Mouse (Mus musculus): ENCODE data around the gene Pepd. TPM values are rescaled to one million over a fixed set of nuclear protein-coding genes. Genes with fewer than 3 reads are reported as not detected.
"Not testable (repeated sequence)": the region's sequence is repeated elsewhere in the genome, so short reads cannot be mapped to it uniquely, and the experiment has no call there.

Gene Pepd
- total RNA-seq, 1 experiment from 2014 or later = 23.5 TPM

DNA sequence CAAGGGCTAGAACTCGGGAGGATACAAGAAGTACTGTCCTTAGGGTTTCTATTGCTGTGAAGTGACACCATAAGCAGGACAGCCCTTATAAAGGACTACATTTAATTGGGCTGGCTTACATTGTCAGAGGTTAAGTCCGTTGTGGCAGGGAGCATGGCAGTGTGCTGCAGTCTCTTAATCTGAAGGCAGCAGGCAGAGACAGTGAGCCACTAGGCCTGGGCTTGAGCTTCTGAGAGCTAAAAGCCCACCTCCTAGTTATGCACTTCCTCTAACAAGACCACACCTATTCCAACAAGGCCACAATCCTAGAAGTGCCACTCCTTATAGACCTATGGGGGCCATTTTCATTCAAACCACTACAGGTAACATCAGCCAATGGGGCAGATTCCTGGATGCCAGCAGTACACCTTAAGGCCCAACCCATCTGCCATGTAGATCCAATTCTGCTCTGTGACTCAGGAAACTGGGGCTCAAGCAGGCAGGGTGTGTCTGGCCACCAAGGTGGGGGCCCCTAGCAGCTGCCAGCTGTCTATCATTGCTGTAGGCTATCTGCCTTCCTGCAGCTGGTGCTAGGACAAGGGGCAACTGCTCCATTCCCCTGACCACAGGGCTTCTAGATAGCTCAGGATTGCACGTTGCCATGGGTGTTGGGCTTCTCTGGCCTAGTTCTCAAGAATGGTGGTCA is 56.7 kb downstream of the Pepd start:
- no peak for ATAC-seq (replicated peaks in 1 of 2; ENCODE audit: insufficient read depth in 1 of 2, low FRiP score in 2 of 2, low TSS enrichment in 1 of 2, low read depth in 1 of 2, poor library complexity in 2 of 2, severe bottlenecking in 2 of 2)

DNA sequence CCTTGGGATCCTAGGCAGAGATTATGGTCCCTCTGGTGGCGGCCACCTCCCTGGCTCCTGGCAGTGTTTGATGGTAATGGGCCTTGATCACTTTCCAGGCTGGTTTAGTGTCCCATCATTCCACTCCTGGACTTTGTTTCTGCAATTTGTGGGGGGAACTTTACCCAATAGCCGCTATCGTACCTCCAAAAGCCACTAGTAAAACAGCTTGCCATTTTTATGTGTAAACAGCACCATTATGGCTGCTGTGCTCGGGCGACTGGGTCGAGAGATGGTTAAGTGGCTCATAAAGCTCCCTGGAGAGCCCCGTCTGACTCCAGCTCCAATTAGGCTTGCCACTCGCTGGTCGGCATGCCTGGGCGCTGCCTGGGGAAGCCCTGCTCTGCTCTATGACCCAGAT is 59.6 kb downstream of the Pepd start:
- ATAC-seq (replicated peaks in 1 of 2; ENCODE audit: insufficient read depth in 1 of 2, low FRiP score in 2 of 2, low TSS enrichment in 1 of 2, low read depth in 1 of 2, poor library complexity in 2 of 2, severe bottlenecking in 2 of 2) = no peak

DNA sequence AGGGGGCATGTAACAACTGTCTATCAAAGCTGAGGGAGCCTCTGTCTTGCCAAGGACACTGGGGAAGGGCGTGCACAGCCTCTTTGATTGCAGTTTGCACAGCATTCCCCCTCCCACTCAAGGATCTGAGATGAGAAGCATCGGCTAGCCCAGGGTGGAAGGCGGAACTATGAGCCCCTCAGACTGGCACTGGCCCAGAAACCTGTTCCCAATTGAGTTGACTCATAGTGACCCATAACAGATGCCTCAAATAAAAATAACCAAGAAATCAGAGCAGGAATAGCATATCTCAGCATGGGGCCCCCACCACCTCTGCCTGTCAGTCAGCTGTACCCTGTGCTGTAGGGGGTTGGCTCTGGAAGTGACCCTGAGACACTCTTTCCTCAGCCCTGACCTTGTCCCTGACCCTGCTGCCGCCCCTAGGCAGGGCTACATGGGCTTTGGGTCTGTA is 60.8 kb downstream of the Pepd start:
- no peak for ATAC-seq (replicated peaks in 1 of 2; ENCODE audit: insufficient read depth in 1 of 2, low FRiP score in 2 of 2, low TSS enrichment in 1 of 2, low read depth in 1 of 2, poor library complexity in 2 of 2, severe bottlenecking in 2 of 2)

DNA sequence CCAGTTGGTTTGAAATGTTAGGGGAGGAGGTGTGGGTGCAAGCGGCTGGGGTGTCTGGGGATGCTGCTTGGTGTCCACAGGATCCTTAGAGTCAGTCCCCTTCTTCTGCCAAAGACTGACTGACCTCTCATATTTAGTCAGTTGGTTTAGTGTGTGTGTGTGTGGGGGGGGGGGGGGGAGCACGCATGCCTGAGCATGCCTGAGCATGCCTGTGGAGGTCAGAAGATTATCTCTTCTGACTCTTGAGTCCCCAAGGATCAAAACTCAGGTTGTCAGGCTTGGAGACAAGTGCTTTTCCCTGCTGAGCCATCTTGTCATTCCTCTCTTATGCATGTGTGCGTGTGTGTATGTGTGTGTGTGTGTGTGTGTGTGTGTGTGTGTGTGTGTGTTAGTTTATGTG is 61.7 kb downstream of the Pepd start:
- no peak for ATAC-seq (replicated peaks in 1 of 2; ENCODE audit: insufficient read depth in 1 of 2, low FRiP score in 2 of 2, low TSS enrichment in 1 of 2, low read depth in 1 of 2, poor library complexity in 2 of 2, severe bottlenecking in 2 of 2)

DNA sequence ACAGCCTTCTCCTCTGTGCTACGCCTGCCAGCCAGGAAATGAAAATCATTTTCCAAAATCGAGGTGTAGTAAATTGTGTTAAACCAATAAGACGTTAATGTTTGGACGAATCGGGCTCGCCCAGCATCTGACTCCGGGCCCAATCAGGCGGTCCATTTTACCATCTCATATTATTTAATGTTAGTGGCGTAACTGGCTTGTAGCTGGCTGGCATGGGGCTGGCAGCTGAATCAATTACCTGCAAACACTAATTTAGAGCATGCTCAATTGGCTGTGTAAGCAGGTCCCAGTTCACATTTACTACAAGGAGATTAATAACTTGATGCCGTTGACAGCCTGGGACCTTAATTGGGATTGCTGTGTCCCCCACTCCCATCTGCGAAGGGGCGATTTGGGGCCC is 63.7 kb downstream of the Pepd start:
- ATAC-seq (replicated peaks in 1 of 2; ENCODE audit: insufficient read depth in 1 of 2, low FRiP score in 2 of 2, low TSS enrichment in 1 of 2, low read depth in 1 of 2, poor library complexity in 2 of 2, severe bottlenecking in 2 of 2) = no peak

DNA sequence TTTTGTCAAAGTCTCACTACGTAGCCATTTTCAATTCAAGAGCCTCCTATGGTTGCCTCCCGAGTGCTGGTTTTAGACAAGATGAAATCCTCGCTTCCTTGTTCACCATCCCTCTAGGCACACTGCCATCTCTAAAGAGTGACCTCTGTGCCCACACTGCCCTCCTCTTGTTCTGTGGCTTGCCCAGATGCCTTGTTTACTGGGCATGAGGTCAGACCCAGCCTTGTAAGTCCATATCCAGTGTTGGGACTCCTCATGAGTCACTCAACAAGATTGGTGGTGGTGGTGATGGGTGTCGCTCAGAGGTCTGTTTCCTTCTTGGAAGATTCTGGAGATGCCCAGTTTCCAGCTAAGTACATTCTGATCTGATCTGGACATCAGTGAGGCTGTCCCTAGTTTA is 65.2 kb downstream of the Pepd start:
- ATAC-seq (replicated peaks in 1 of 2; ENCODE audit: insufficient read depth in 1 of 2, low FRiP score in 2 of 2, low TSS enrichment in 1 of 2, low read depth in 1 of 2, poor library complexity in 2 of 2, severe bottlenecking in 2 of 2) = no peak

DNA sequence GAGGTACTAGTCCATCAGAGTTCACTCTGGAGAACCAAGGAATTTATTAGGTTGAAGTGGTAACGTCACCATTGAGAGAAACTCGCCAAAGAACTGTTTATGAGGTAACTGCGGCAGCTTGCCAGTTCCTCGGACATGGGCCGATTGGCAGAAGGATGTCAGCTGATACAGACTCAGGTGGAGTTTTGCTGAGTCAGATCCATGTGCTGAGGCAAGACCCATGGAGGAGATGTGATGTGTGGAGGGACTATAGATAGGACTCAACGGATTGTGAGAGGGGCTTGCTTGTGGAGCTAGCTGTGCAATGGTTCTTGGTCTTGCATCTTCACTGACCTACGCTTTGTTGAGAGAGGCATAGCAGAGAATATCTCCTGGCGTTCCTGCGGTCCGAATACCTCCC is 69.6 kb downstream of the Pepd start:
- ATAC-seq (replicated peaks in 1 of 2; ENCODE audit: insufficient read depth in 1 of 2, low FRiP score in 2 of 2, low TSS enrichment in 1 of 2, low read depth in 1 of 2, poor library complexity in 2 of 2, severe bottlenecking in 2 of 2) = no peak

DNA sequence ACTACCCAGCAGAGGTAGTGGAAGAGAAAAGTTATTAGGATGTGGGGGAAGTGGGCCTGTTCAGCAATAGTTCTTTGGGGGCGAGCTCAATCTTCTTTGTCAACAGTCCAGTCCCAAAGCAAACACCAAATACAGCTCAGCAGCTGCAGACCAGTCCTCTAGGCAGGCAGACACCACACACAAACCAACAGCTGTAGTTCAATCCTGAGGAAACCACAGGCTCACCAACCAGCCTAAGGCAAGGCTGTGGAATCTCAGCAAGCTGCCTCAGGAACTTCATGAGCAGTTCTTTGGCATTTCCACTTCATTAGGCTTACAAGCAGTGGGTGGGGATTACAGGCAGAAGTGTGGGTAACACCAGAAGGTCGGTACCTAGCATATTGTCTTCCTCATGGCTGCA is 70.2 kb downstream of the Pepd start:
- not testable (repeated sequence) for ATAC-seq (replicated peaks in 1 of 2; ENCODE audit: insufficient read depth in 1 of 2, low FRiP score in 2 of 2, low TSS enrichment in 1 of 2, low read depth in 1 of 2, poor library complexity in 2 of 2, severe bottlenecking in 2 of 2)

DNA sequence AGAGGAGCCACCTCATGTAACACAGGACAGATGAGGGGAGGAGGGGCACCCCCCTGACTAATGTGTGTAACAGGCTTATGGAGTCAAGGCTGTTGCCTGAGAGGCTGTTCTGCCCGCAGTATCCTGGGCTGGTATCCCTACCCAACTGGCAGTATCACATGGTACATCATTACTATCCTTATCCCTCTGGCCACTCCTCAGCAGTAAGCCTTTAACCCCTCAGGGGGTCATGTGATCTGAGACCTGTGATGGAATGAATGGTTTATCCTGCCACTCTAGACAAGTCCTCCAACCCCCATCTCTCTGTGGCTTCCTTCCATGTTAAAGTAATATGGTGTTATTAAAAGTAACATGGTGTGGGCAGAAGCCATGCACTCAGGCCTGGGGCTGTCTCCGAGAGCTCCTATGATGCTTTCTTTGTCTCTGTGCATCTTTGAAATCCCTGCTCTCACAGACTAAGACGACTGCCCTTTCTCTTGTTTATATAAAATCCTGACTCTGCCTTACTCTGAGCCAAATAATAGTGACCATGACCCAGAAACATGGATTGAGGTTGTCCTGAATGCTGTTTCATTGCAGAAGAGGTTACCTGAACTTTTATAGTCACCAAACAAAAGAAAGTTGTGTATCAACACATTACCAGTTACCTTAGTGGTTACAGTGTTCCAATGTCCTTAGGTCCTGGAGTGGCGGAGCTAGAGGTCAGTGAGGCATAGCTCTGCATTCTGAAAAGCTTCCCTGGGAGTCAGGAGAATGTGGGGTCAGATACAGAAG is 71.7 kb downstream of the Pepd start:
- ATAC-seq (replicated peaks in 1 of 2; ENCODE audit: insufficient read depth in 1 of 2, low FRiP score in 2 of 2, low TSS enrichment in 1 of 2, low read depth in 1 of 2, poor library complexity in 2 of 2, severe bottlenecking in 2 of 2) = no peak

DNA sequence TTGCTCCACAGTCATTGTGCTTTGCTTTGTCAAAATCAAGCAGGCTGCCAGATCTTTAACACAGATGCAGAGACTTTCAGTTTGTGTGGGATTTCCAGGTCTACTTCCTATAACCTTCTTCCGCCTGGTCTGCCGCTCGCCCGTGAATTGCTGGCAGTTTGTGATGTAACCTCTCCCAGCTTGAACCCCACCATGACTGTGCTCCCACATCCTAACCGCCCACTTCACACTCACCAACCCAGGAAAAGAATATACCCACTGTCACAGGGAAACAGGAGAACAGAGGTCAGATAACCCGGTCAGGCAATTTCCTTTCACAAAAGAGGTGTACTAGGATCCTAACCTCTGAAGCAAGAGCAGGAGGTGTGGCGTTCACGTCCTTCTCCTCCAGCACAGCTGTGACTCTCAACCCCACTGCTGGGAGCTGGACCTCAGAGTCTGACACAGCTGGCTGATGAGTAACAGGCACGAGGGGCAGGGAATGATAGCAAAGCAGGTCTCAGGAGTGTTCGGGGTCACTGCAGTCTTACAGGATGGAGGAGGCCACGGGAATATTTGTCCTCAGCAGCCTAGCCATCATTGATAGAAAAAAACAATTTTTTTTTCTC is 72.5 kb downstream of the Pepd start:
- peak; percentile 68 to 71 for ATAC-seq (replicated peaks in 1 of 2; ENCODE audit: insufficient read depth in 1 of 2, low FRiP score in 2 of 2, low TSS enrichment in 1 of 2, low read depth in 1 of 2, poor library complexity in 2 of 2, severe bottlenecking in 2 of 2)

DNA sequence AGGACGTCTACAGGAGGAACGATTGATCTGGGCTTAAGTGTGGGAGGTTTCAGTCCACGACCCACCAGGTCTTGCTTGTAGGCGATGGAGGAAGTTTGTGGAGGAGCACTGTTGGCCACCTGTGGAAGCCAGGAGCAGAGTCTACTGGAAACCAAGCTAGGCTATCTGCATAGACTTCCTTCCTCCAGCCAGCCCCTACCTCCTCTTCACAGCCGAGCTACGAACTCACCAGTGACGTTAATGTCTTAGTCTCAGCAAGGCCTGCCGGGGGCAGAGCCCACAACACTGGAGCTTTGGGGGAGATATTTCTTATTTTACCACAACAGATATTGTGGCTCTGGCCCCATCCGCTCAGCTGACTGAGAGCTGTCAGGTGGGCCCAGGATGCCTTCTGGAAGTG is 73.0 kb downstream of the Pepd start:
- ATAC-seq (replicated peaks in 1 of 2; ENCODE audit: insufficient read depth in 1 of 2, low FRiP score in 2 of 2, low TSS enrichment in 1 of 2, low read depth in 1 of 2, poor library complexity in 2 of 2, severe bottlenecking in 2 of 2) = peak; percentile 36 to 39

DNA sequence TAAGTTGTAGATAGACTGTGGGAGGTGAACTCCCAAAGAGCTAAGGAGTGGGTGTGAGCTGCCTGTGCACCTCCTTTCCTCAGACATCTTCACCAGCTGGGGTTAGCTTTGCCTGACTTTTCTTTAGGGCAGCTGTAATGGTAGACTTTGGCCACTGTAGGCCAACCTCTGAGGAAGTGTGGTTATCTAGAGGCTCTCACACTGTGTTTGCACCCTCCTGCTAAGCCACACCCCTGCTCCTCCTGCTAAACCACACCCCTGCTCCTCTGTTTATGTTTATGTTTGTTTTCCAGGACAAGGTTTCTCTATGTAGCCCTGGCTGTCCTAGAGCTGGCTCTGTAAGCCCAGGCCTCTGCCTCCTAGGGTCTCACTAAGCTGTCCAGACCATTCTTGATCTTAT is 73.5 kb downstream of the Pepd start:
- peak; percentile 35 to 49; a peak in 3 of 4 replicates for ATAC-seq (replicated peaks in 1 of 2; ENCODE audit: insufficient read depth in 1 of 2, low FRiP score in 2 of 2, low TSS enrichment in 1 of 2, low read depth in 1 of 2, poor library complexity in 2 of 2, severe bottlenecking in 2 of 2)

DNA sequence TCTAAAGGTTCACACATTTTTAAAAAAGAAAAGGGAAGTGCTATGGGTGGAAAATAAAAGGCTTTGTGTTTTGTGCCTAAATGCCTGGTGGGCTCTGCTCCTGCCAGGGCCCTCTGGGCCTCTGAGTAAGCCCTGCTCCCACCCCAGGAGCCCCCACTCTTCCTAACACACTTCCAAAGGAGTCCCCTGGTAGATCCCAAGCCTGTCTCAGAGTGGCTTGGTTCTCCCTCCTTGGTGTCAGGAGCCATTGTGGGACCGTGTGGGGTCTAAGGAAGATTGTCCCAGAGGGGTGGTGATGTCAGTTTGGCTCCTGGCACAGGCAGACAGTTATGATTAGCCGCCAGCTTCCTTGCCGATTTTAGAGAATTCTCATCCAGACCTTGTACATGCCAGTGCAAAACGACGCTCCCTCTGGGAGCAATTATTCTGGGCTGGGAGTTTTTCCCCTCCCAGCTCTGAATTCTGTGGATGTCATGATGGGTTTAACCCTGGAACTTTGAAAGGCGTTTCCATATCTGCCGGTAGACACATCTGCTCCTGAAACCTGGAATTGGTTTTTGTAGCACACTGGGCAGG is 74.5 kb downstream of the Pepd start:
- no peak for ATAC-seq (replicated peaks in 1 of 2; ENCODE audit: insufficient read depth in 1 of 2, low FRiP score in 2 of 2, low TSS enrichment in 1 of 2, low read depth in 1 of 2, poor library complexity in 2 of 2, severe bottlenecking in 2 of 2)

DNA sequence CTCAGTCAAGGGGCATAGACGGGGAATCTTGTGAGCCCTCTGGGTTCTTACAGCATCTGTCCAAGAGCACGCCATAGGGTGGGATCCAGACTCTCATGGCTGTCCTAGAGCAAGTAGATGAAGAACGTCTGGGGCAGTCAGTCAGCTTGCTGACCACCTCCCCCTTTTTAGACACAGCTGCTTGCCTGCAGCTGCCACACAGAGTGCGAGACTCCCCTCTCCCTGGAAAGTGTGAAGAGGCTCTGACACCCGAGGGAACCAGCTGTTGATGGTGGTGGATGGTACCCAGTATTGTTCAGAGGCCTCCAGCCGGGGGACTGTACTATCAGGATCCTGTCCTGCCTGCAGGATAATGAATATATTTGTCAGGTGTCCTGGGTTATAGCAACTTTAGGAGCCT is 75.1 kb downstream of the Pepd start:
- no peak for ATAC-seq (replicated peaks in 1 of 2; ENCODE audit: insufficient read depth in 1 of 2, low FRiP score in 2 of 2, low TSS enrichment in 1 of 2, low read depth in 1 of 2, poor library complexity in 2 of 2, severe bottlenecking in 2 of 2)

DNA sequence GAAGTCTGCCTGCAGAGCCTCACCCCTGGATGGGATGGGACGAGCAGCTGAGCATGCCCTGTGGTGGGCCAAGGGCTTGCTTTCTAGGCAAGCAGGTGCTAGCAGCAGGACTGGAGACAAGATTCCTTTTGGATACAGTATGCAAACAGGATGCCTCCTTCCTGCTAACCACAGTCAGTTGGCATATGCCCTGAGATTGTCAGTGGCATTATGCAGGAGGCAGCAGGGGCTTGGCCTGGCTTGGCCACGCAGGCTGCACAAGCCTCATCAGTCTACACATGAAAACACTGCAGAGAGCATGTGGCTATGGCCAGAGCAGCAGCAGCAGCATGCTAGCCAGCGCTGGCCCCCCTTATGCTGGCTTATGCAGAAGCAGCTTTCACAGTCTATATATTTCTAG is 76.3 kb downstream of the Pepd start:
- ATAC-seq (replicated peaks in 1 of 2; ENCODE audit: insufficient read depth in 1 of 2, low FRiP score in 2 of 2, low TSS enrichment in 1 of 2, low read depth in 1 of 2, poor library complexity in 2 of 2, severe bottlenecking in 2 of 2) = no peak

DNA sequence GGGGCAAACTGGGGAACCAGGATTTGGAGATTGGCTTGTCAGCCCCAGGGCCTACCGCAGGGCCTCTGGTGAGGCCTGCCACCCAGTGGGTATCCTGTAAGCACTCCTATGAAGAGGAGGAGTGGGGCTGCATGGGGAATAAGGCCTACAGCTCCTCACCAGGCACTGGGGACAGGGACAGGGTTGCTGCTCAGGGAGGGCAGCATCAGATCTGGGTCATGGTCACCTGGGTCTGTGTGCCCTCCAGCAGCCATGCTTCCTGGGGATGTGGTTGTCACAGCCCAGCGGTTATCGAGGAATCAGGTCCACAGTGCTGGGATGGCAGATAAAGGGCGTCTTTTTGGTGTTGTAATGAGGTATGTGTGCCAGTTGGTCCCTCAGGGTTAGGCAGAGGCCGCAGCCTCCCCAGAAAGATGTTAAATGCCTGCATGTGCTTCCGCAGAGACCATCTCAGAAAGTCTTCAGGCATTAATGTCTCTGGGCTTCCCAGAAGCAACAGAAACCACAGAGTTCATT is 79.6 kb downstream of the Pepd start:
- ATAC-seq (replicated peaks in 1 of 2; ENCODE audit: insufficient read depth in 1 of 2, low FRiP score in 2 of 2, low TSS enrichment in 1 of 2, low read depth in 1 of 2, poor library complexity in 2 of 2, severe bottlenecking in 2 of 2) = no peak

DNA sequence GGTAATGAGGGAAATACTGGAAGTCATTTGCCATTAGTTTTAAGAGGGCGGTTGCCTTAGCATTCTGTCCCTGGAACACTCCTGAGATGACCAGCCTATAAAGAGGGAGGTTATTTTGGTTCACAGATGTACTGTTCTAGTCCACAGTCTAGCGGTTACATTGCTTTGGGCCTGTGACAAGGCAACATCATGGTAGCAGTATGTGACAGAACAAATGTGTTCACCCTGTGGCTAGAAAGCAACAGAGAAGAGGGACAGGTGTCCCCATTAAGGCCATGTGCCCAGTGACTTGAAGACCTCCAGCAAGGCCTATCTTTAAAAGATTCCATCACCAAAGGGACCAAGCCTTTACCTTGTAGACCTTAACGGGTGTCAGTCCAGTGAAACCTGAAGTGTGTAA is 80.6 kb downstream of the Pepd start:
- no peak for ATAC-seq (replicated peaks in 1 of 2; ENCODE audit: insufficient read depth in 1 of 2, low FRiP score in 2 of 2, low TSS enrichment in 1 of 2, low read depth in 1 of 2, poor library complexity in 2 of 2, severe bottlenecking in 2 of 2)
